Mouse (Mus musculus) thymus, postnatal 14 days (tissue): Measurements from ENCODE around the gene Grk6.

ENCODE experiments used
- DNase-seq: peaks from one replicate; pipeline ENCODE4 v3.0.0; 2021

The Grk6 gene

GRCm38 (mm10) chr13:55465830-55466440, 21.1 kb downstream of the Grk6 start:
- no peak for DNase-seq

- no peak for DNase-seq
Observed at GRCm38 (mm10) chr13:55468851-55469560, 24.1 kb downstream of the Grk6 start.

GRCm38 (mm10) chr13:55470372-55470771, 25.5 kb downstream of the Grk6 start:
- no peak for DNase-seq

GRCm38 (mm10) chr13:55471156-55471818, 26.4 kb downstream of the Grk6 start:
- DNase-seq: peak; percentile 87

GRCm38 (mm10) chr13:55471819-55472131, 26.9 kb downstream of the Grk6 start:
- DNase-seq: no peak

- DNase-seq: peak; percentile 60
Observed at GRCm38 (mm10) chr13:55472132-55473022, 27.5 kb downstream of the Grk6 start.

GRCm38 (mm10) chr13:55473076-55473831, 28.4 kb downstream of the Grk6 start:
- DNase-seq: peak; percentile 64

GRCm38 (mm10) chr13:55473961-55474360, 29.1 kb downstream of the Grk6 start:
- DNase-seq: no peak

GRCm38 (mm10) chr13:55474621-55475069, 29.8 kb downstream of the Grk6 start:
- DNase-seq: no peak

- DNase-seq: no peak
Observed at GRCm38 (mm10) chr13:55475750-55476149, 30.9 kb downstream of the Grk6 start.

GRCm38 (mm10) chr13:55476256-55476655, 31.4 kb downstream of the Grk6 start:
- DNase-seq: no peak

GRCm38 (mm10) chr13:55477492-55477891, 32.6 kb downstream of the Grk6 start:
- no peak for DNase-seq

GRCm38 (mm10) chr13:55478036-55478435, 33.2 kb downstream of the Grk6 start:
- DNase-seq: no peak

- DNase-seq: peak; percentile 34
Observed at GRCm38 (mm10) chr13:55479008-55479407, 34.1 kb downstream of the Grk6 start.

- no peak for DNase-seq
Observed at GRCm38 (mm10) chr13:55479929-55480328, 35.1 kb downstream of the Grk6 start.

- no peak for DNase-seq
Observed at GRCm38 (mm10) chr13:55482542-55482941, 37.7 kb downstream of the Grk6 start.

GRCm38 (mm10) chr13:55483071-55483470, 38.2 kb downstream of the Grk6 start:
- no peak for DNase-seq

GRCm38 (mm10) chr13:55483593-55483992, 38.7 kb downstream of the Grk6 start:
- no peak for DNase-seq

GRCm38 (mm10) chr13:55484520-55485088, 39.7 kb downstream of the Grk6 start:
- peak; percentile 63 for DNase-seq

GRCm38 (mm10) chr13:55486029-55486794, 41.3 kb downstream of the Grk6 start:
- DNase-seq: peak; percentile 3

- DNase-seq: peak; percentile 35
Observed at GRCm38 (mm10) chr13:55486916-55487577, 42.2 kb downstream of the Grk6 start.
